18 mouse cellular contexts compared by ENCODE assay signal in genomic region chr19:41998770-41999548, GRCm38 (mm10). TPM values are rescaled to one million over a fixed set of nuclear protein-coding genes. Genes with fewer than 3 reads are reported as not detected.
DNase-seq lines count a peak whose midpoint lies in the region; ATAC-seq and TF ChIP-seq lines count a peak whose summit lies in the region.
"Had no signal": no experiment of that assay in that cellular context is flagged by ENCODE, and none has a peak within 500 bp of the region (broad histone marks: within the 10 kb centered on the region; RNA-seq: fewer than 3 reads in every experiment).

No protein-coding gene starts in this region.

- 94% methylated on average over 9 of the region's 9 CpGs for WGBS in forebrain, embryonic 10.5 days
- 88% methylated on average over 9 of the region's 9 CpGs for WGBS in forebrain, embryonic 16.5 days
- 82% methylated on average over 9 of the region's 9 CpGs for whole genome bisulfite sequencing in liver, adult 2 months
- 73% methylated on average over 9 of the region's 9 CpGs for WGBS in liver, embryonic 12.5 days (ENCODE audit: insufficient replicate concordance)

- DNase-seq in forebrain, embryonic 10.5 days (ENCODE audit: extremely low spot score, low spot score) = no peak
- DNase-seq in liver, adult 2 months (ENCODE audit: extremely low read depth, low read depth, low spot score) = no peak
- DNase-seq in heart, postnatal 10 days = peak; percentile 66 to 70
- DNase-seq in left cerebral cortex, adult 8-10 months (ENCODE audit: low spot score in 2 of 2) = no peak
- no peak for DNase-seq in right cerebral cortex, postnatal 25 days
- DNase-seq: cerebellum, adult 9-10 months; embryo, embryonic 11 days; gastrocnemius, postnatal 36 days; layer of hippocampus, postnatal 36 days; midbrain, embryonic 14.5 days; right cerebral cortex, postnatal 4 days had no signal

- H3K9me3 ChIP-seq in forebrain, embryonic 10.5 days = no peaks in the 10 kb centered on the region
- H3K9me3 ChIP-seq in forebrain, embryonic 16.5 days (ENCODE audit: control insufficient read depth, low read length) = no peaks in the 10 kb centered on the region
- no peaks in the 10 kb centered on the region for H3K9me3 ChIP-seq in liver, embryonic 12.5 days (replicated peaks)
- H3K9me3 ChIP-seq: G1E; hindbrain, embryonic 12.5 days had no signal

- H3K27ac ChIP-seq in forebrain, embryonic 10.5 days = 0 out of 2 replicates have a peak overlapping the region, but pooled peaks have one; percentile 8
- H3K27ac ChIP-seq in forebrain, embryonic 16.5 days (ENCODE audit: low read length) = no peak overlapping the region
- peak overlapping the region; percentile 7 for H3K27ac ChIP-seq in liver, adult 2 months (replicated peaks; ENCODE audit: insufficient read depth, low read depth, low read length)
- H3K27ac ChIP-seq in liver, embryonic 12.5 days = no peak overlapping the region
- H3K27ac ChIP-seq: hindbrain, embryonic 12.5 days had no signal

- no peak overlapping the region for H3K4me3 ChIP-seq in forebrain, embryonic 10.5 days
- no peak overlapping the region for H3K4me3 ChIP-seq in forebrain, embryonic 16.5 days (replicated peaks; ENCODE audit: low read length)
- H3K4me3 ChIP-seq in liver, adult 2 months (ENCODE audit: insufficient read depth, low read depth, low read length) = no peak overlapping the region
- no peak overlapping the region for H3K4me3 ChIP-seq in liver, embryonic 12.5 days
- H3K4me3 ChIP-seq: hindbrain, embryonic 12.5 days had no signal

- H3K36me3 ChIP-seq in forebrain, embryonic 10.5 days (replicated peaks) = no peaks in the 10 kb centered on the region
- H3K36me3 ChIP-seq in forebrain, embryonic 16.5 days (ENCODE audit: control insufficient read depth, insufficient read depth) = no peaks in the 10 kb centered on the region
- H3K36me3 ChIP-seq in liver, adult 2 months (ENCODE audit: control insufficient read depth, insufficient read depth, low read length) = no peaks in the 10 kb centered on the region
- H3K36me3 ChIP-seq in liver, embryonic 12.5 days = no peaks in the 10 kb centered on the region
- H3K36me3 ChIP-seq: G1E; hindbrain, embryonic 12.5 days had no signal

- no peak for TF ChIP-seq CTCF in liver, adult 2 months (IDR thresholded peaks at IDR 0.05; ENCODE audit: low read depth, low read length)

- ATAC-seq in forebrain, embryonic 16.5 days = no peak
- no peak for ATAC-seq in liver, embryonic 12.5 days
- no peak for ATAC-seq in activated CD4-positive, CD25-positive, alpha-beta regulatory T cell, adult 4 months

- no peak for TF ChIP-seq POLR2A in liver, adult 2 months (IDR thresholded peaks at IDR 0.05; ENCODE audit: extremely low read depth, insufficient read depth, low read length)

- peaks cover 35% of the 10 kb centered on the region; the same call in 1 of the 2 replicates for H3K79me2 ChIP-seq in liver, adult 2 months (ENCODE audit: control insufficient read depth, insufficient read depth, low read length)

- H3K4me1 ChIP-seq in forebrain, embryonic 10.5 days = peaks cover 44% of the 10 kb centered on the region
- no peaks in the 10 kb centered on the region; the same call in 1 of the 2 replicates for H3K4me1 ChIP-seq in forebrain, embryonic 16.5 days (replicated peaks; ENCODE audit: control insufficient read depth, insufficient read depth, low read length)
- H3K4me1 ChIP-seq in liver, adult 2 months (ENCODE audit: control insufficient read depth, insufficient read depth, low read length) = peaks cover 9% of the 10 kb centered on the region
- peaks cover 26% of the 10 kb centered on the region for H3K4me1 ChIP-seq in liver, embryonic 12.5 days

- H3K27me3 ChIP-seq in forebrain, embryonic 10.5 days (ENCODE audit: poor library complexity, severe bottlenecking) = no peaks in the 10 kb centered on the region
- no peaks in the 10 kb centered on the region for H3K27me3 ChIP-seq in forebrain, embryonic 16.5 days (replicated peaks; ENCODE audit: control insufficient read depth, insufficient read depth, low read length)
- no peaks in the 10 kb centered on the region for H3K27me3 ChIP-seq in liver, adult 2 months (ENCODE audit: control insufficient read depth, insufficient read depth, low read length)
- no peaks in the 10 kb centered on the region for H3K27me3 ChIP-seq in liver, embryonic 12.5 days (replicated peaks)
- H3K27me3 ChIP-seq: hindbrain, embryonic 12.5 days had no signal

- no peak overlapping the region for H3K4me2 ChIP-seq in forebrain, embryonic 16.5 days (ENCODE audit: low read length)
- no peak overlapping the region for H3K4me2 ChIP-seq in liver, embryonic 12.5 days
- H3K4me2 ChIP-seq: hindbrain, embryonic 12.5 days had no signal

- no peak overlapping the region for H3K9ac ChIP-seq in forebrain, embryonic 16.5 days (replicated peaks; ENCODE audit: low read depth, low read length)
- no peak overlapping the region for H3K9ac ChIP-seq in liver, adult 2 months (ENCODE audit: low read depth, low read length)
- no peak overlapping the region for H3K9ac ChIP-seq in liver, embryonic 12.5 days
- H3K9ac ChIP-seq: hindbrain, embryonic 12.5 days had no signal

- intact Hi-C loops in heart, postnatal 10 days (cut with DNase I) = no loop called here

RNA-seq across cellular contexts. Expression of gene Ubtd1, which starts 17.4 kb away (rescaled TPM):
- polyA plus RNA-seq in forebrain, embryonic 10.5 days (2016; fragmentation: Nextera tagmentation; extraction: Ambion mirVana) = 9.2 and 9.6 TPM in 2 replicates
- polyA plus RNA-seq in forebrain, embryonic 16.5 days (2015; fragmentation: Nextera tagmentation; extraction: Ambion mirVana) = 8.0 and 8.7 TPM in 2 replicates
- total RNA-seq in liver, adult 2 months (2014; rRNA removed) = 4.6 and 4.8 TPM in 2 replicates
- polyA plus RNA-seq in liver, adult 2 months (2012; rRNA removed) = 13.4 and 15.3 TPM in 2 replicates
- 5.6 and 5.7 TPM in 2 replicates for polyA plus RNA-seq in liver, embryonic 12.5 days (2016; fragmentation: Nextera tagmentation; extraction: Ambion mirVana)
- total RNA-seq in heart, postnatal 10 days (2021) = 10 to 100 TPM; 31.4 to 33.8 TPM
- 10 to 100 TPM; 12.0 to 13.2 (median 12.5) TPM for total RNA-seq in left cerebral cortex, adult 8-10 months (2022)
- polyA plus RNA-seq in activated CD4-positive, CD25-positive, alpha-beta regulatory T cell, adult 4 months (2017; shearing (Covaris generic)) = 1 to 10 TPM; 2.6 to 4.0 TPM

RNA-seq across cellular contexts. Expression of gene Mms19, which starts 18.0 kb away (rescaled TPM):
- polyA plus RNA-seq in forebrain, embryonic 10.5 days (2016; fragmentation: Nextera tagmentation; extraction: Ambion mirVana) = 35.3 and 42.3 TPM in 2 replicates
- polyA plus RNA-seq in forebrain, embryonic 16.5 days (2015; fragmentation: Nextera tagmentation; extraction: Ambion mirVana) = 35.0 and 39.4 TPM in 2 replicates
- 14.9 and 15.1 TPM in 2 replicates for total RNA-seq in liver, adult 2 months (2014; rRNA removed)
- polyA plus RNA-seq in liver, adult 2 months (2012; rRNA removed) = 23.2 and 39.5 TPM in 2 replicates
- 18.3 and 20.9 TPM in 2 replicates for polyA plus RNA-seq in liver, embryonic 12.5 days (2016; fragmentation: Nextera tagmentation; extraction: Ambion mirVana)
- 10 to 100 TPM; 18.3 to 25.9 TPM for total RNA-seq in heart, postnatal 10 days (2021)
- 10 to 100 TPM; 29.3 to 43.8 (median 34.7) TPM for total RNA-seq in left cerebral cortex, adult 8-10 months (2022)
- 10 to 100 TPM; 63.7 to 75.3 TPM for polyA plus RNA-seq in activated CD4-positive, CD25-positive, alpha-beta regulatory T cell, adult 4 months (2017; shearing (Covaris generic))

RNA-seq across cellular contexts. Expression of gene Ankrd2, which starts 36.8 kb away (rescaled TPM):
- polyA plus RNA-seq in forebrain, embryonic 10.5 days (2016; fragmentation: Nextera tagmentation; extraction: Ambion mirVana) = 0.42 TPM in 1 of 2 replicates, not detected in the other
- polyA plus RNA-seq in forebrain, embryonic 16.5 days (2015; fragmentation: Nextera tagmentation; extraction: Ambion mirVana) = 0.30 and 0.51 TPM in 2 replicates
- total RNA-seq in liver, adult 2 months (2014; rRNA removed) = 1.1 and 1.2 TPM in 2 replicates
- 0.37 and 0.65 TPM in 2 replicates for polyA plus RNA-seq in liver, adult 2 months (2012; rRNA removed)
- 0.11 and 0.20 TPM in 2 replicates for polyA plus RNA-seq in liver, embryonic 12.5 days (2016; fragmentation: Nextera tagmentation; extraction: Ambion mirVana)
- not detected for total RNA-seq in heart, postnatal 10 days (2021)
- total RNA-seq in left cerebral cortex, adult 8-10 months (2022) = under 1 TPM in 2 of 4 experiments, not detected in 2; 0.62 to 0.81 TPM
- polyA plus RNA-seq in activated CD4-positive, CD25-positive, alpha-beta regulatory T cell, adult 4 months (2017; shearing (Covaris generic)) = not detected
- total RNA-seq: G1E; layer of hippocampus, postnatal 36 days had no signal
- polyA plus RNA-seq: G1E; hindbrain, embryonic 12.5 days; large intestine, adult 2 months had no signal

RNA-seq across cellular contexts. Expression of gene Hoga1, which starts 46.5 kb away (rescaled TPM):
- 0.95 and 1.3 TPM in 2 replicates for polyA plus RNA-seq in forebrain, embryonic 10.5 days (2016; fragmentation: Nextera tagmentation; extraction: Ambion mirVana)
- polyA plus RNA-seq in forebrain, embryonic 16.5 days (2015; fragmentation: Nextera tagmentation; extraction: Ambion mirVana) = 0.66 and 0.82 TPM in 2 replicates
- total RNA-seq in liver, adult 2 months (2014; rRNA removed) = 128 and 132 TPM in 2 replicates
- polyA plus RNA-seq in liver, adult 2 months (2012; rRNA removed) = 247 and 290 TPM in 2 replicates
- 11.6 and 11.9 TPM in 2 replicates for polyA plus RNA-seq in liver, embryonic 12.5 days (2016; fragmentation: Nextera tagmentation; extraction: Ambion mirVana)
- total RNA-seq in heart, postnatal 10 days (2021) = 1 to 10 TPM; 1.3 to 2.2 TPM
- 1 to 10 TPM; 4.8 to 6.0 (median 5.2) TPM for total RNA-seq in left cerebral cortex, adult 8-10 months (2022)
- polyA plus RNA-seq in activated CD4-positive, CD25-positive, alpha-beta regulatory T cell, adult 4 months (2017; shearing (Covaris generic)) = not detected
- total RNA-seq: G1E had no signal
- polyA plus RNA-seq: G1E had no signal

RNA-seq across cellular contexts. Expression of gene 4933411K16Rik, which starts 53.1 kb away (rescaled TPM):
- not detected in 2 replicates for polyA plus RNA-seq in forebrain, embryonic 10.5 days (2016; fragmentation: Nextera tagmentation; extraction: Ambion mirVana)
- polyA plus RNA-seq in forebrain, embryonic 16.5 days (2015; fragmentation: Nextera tagmentation; extraction: Ambion mirVana) = not detected in 2 replicates
- 13.9 and 17.1 TPM in 2 replicates for total RNA-seq in liver, adult 2 months (2014; rRNA removed)
- polyA plus RNA-seq in liver, adult 2 months (2012; rRNA removed) = 3.5 and 7.0 TPM in 2 replicates
- 0.08 TPM in 1 of 2 replicates, not detected in the other for polyA plus RNA-seq in liver, embryonic 12.5 days (2016; fragmentation: Nextera tagmentation; extraction: Ambion mirVana)
- under 1 TPM; 0.24 to 0.37 TPM for total RNA-seq in heart, postnatal 10 days (2021)
- total RNA-seq in left cerebral cortex, adult 8-10 months (2022) = 1 to 10 TPM in 1 of 4 experiments, under 1 TPM in 3; 0.36 to 1.2 (median 0.84) TPM
- not detected for polyA plus RNA-seq in activated CD4-positive, CD25-positive, alpha-beta regulatory T cell, adult 4 months (2017; shearing (Covaris generic))
- total RNA-seq: G1E had no signal
- polyA plus RNA-seq: G1E; hindbrain, embryonic 12.5 days; midbrain, embryonic 14.5 days; thymus, postnatal 0 days had no signal

Comparison
In these comparisons a context has a peak if more than half of its experiments do, and no peak if none do; other contexts are left out.
1. H3K27ac ChIP-seq: peak in forebrain, embryonic 10.5 days (single experiment) and liver, adult 2 months (single experiment); none in forebrain, embryonic 16.5 days (single experiment) and liver, embryonic 12.5 days (single experiment).
2. DNase-seq: peak in heart, postnatal 10 days (2 of 2); none in forebrain, embryonic 10.5 days (single experiment), liver, adult 2 months (single experiment), left cerebral cortex, adult 8-10 months (0 of 2) and right cerebral cortex, postnatal 25 days (single experiment).